Mouse (Mus musculus) stomach, embryonic 16.5 days (tissue): ENCODE data around the gene Hck. TPM values are rescaled to one million over a fixed set of nuclear protein-coding genes. Genes with fewer than 3 reads are reported as not detected.

ENCODE experiments used
- ATAC-seq: fragments of 200-750 bp; cut with Nextera tagmentation; 2 replicates; pipeline ENCODE4 v1.8.0; 2017; ENCODE audit warnings: moderate number of reproducible peaks, moderate TSS enrichment; ENCODE audit not compliant: insufficient read depth, low FRiP score
- H3K27ac ChIP-seq: fragments of 300-500 bp; sonication (generic); 2 replicates; pipeline ENCODE4 v1.5.1; 2014; ENCODE audit warnings: low read length
- H3K27me3 ChIP-seq: fragments of 300-500 bp; sonication (generic); 2 replicates; pipeline ENCODE4 v1.6.1; 2014; ENCODE audit warnings: low read length, control low read depth, mixed read lengths; ENCODE audit not compliant: control insufficient read depth, insufficient read depth
- H3K36me3 ChIP-seq: fragments of 300-500 bp; sonication (generic); 2 replicates; pipeline ENCODE4 v1.6.1; 2014; ENCODE audit warnings: low read length; ENCODE audit not compliant: control insufficient read depth, insufficient read depth
- H3K4me1 ChIP-seq: fragments of 300-500 bp; sonication (generic); 2 replicates; pipeline ENCODE4 v1.6.1; 2014; ENCODE audit warnings: low read length, control low read depth, mixed read lengths; ENCODE audit not compliant: control insufficient read depth, insufficient read depth
- H3K4me2 ChIP-seq: fragments of 300-500 bp; sonication (generic); 2 replicates; pipeline ENCODE4 v1.6.1; 2014; ENCODE audit warnings: low read depth, low read length, mixed read lengths
- H3K4me3 ChIP-seq: fragments of 300-500 bp; sonication (generic); replicated peaks from 2 replicates; pipeline ENCODE4 v1.5.1; 2014; ENCODE audit warnings: mild to moderate bottlenecking, low read length
- H3K9ac ChIP-seq: fragments of 300-500 bp; sonication (generic); 2 replicates; pipeline ENCODE4 v1.6.1; 2014; ENCODE audit warnings: low read length
- H3K9me3 ChIP-seq: fragments of 300-500 bp; sonication (generic); replicated peaks from 2 replicates; pipeline ENCODE4 v1.6.1; 2016; ENCODE audit warnings: low read length, control low read depth; ENCODE audit not compliant: control insufficient read depth
- WGBS: fragments of 180-500 bp; shearing (Covaris S2); extraction: QIAGEN DNeasy Blood & Tissue Kit; methylation state at CpG from one replicate; pipeline ENCODE4 v1.1.7; 2014; 5-methylcytosine and 5-hydroxymethylcytosine counted together
- polyA plus RNA-seq: library from polyadenylated mRNA; unstranded; fragments of >200 nt; fragmentation: Nextera tagmentation; extraction: Ambion mirVana; gene quantifications from 2 replicates; pipeline ENCODE4 v1.2.1, GENCODE M21; 2015

Gene Hck
- polyA plus RNA-seq, 1 experiment from 2014 or later = 6.2 TPM

GRCm38 (mm10) chr2:153171966-153172365 is 63.7 kb downstream of the Hck start:
- H3K36me3 ChIP-seq = no peaks in the 10 kb centered on the region
- WGBS = 88% methylated on average over 5 of the region's 5 CpGs
- H3K27ac ChIP-seq = no peak overlapping the region
- peaks cover 14% of the 10 kb centered on the region for H3K4me1 ChIP-seq
- no peaks in the 10 kb centered on the region for H3K27me3 ChIP-seq
- no peak overlapping the region for H3K4me2 ChIP-seq
- no peak for ATAC-seq
- H3K9ac ChIP-seq = no peak overlapping the region
- H3K9me3 ChIP-seq = no peaks in the 10 kb centered on the region
- no peak overlapping the region for H3K4me3 ChIP-seq

DNA sequence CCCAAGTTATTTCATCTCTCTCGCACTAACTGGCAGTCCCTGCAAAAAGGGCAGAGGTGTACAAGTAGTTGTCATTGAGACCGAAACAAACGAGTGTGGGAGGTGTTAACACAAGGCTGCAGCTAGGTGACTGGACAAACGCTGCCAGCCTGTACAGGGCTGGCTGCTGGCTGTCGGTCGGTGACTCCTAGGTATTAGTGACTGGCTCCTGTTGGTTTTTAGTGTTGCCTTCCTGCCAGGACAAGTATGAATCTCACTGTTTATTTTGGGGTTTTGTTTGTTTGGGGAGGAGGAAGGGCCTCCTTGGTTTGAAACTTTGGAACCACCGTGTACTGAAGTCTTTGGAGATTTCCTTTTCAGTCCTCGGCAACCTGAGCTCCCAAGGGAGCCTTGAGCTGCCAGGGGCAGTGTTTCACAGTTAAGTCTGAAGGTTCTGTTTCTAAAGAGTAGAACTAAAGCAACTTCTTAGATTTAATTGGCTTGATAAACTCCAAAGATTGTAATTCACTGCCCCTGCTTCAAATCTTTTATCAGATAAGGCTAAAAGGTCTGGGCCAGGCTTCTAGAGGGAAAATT is 67.8 kb downstream of the Hck start:
- WGBS = 59% methylated on average over 8 of the region's 8 CpGs
- Histone ChIP-seq H3K9me3 (no peaks in the 10 kb centered on the region), H3K4me3 (no peak overlapping the region), H3K27me3 (no peaks in the 10 kb centered on the region), H3K36me3 (no peaks in the 10 kb centered on the region), H3K4me1 (0 out of 2 replicates have a peak, but pooled peaks cover 3% of the 10 kb centered on the region), H3K27ac (no peak overlapping the region), H3K9ac (no peak overlapping the region), H3K4me2 (no peak overlapping the region)
- no peak for ATAC-seq

DNA sequence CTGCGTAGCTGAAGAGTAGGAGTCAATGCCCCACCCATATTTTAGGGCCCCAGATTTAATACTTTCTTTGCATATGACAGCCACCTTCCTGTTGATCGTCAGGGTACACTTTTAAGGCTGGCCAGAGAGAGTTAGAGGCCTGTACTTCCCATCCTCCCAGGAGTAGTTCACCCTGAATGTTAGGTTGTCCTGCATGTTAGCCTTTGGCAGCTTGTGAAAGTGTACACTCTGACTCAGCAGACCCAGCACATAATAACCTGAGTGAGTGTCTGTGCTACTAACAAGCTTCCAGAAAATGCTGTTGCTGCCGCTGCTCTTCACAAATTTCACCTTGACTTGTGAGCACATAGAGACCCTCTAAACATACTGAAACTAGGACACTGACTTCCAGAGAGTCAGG is 68.9 kb downstream of the Hck start:
- Histone ChIP-seq H3K4me2 (no peak overlapping the region), H3K27ac (no peak overlapping the region), H3K9ac (no peak overlapping the region), H3K4me3 (no peak overlapping the region), H3K4me1 (0 out of 2 replicates have a peak, but pooled peaks cover 3% of the 10 kb centered on the region), H3K9me3 (no peaks in the 10 kb centered on the region), H3K27me3 (no peaks in the 10 kb centered on the region), H3K36me3 (no peaks in the 10 kb centered on the region)
- 86% methylated on average over 3 of the region's 3 CpGs for WGBS
- no peak for ATAC-seq

DNA sequence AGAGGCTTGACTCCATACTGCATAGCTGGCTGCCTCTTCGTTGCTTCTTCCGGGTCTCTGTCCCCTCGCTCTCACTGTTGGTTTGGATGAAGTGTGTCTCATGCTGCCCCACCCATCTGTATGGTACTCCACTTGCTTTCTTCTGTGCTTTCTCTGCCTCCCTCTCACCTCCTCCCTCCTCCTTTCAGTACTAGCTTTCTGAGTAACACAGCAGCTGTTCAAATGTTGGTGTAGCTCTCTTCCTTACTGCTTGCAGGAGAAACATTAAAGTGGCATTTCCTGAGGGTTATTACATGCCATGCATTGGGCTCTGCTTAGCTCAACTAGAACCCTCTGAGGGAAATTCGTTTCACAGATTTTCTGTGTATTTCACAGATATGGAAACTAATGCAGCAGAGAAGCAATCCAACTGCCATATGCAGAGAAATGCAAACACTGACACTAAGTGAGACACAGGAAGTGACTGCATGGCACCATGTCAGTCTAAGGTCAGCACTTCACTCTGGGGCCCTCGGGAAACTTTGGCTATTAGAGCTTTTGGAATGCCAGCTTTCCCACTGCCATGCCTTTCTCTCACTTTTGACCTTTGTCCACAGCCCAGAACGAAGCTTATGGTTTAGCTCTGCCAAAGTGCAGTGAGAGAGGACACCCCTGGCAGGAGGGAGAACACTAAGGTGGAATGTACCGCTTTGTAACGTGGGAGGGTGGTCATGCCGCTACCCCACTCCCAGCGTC is 71.0 kb downstream of the Hck start:
- WGBS = 78% methylated on average over 10 of the region's 10 CpGs
- Histone ChIP-seq H3K9me3 (no peaks in the 10 kb centered on the region), H3K36me3 (no peaks in the 10 kb centered on the region), H3K9ac (no peak overlapping the region), H3K27ac (no peak overlapping the region), H3K4me1 (0 out of 2 replicates have a peak, but pooled peaks cover 3% of the 10 kb centered on the region), H3K4me3 (no peak overlapping the region), H3K4me2 (no peak overlapping the region), H3K27me3 (no peaks in the 10 kb centered on the region)
- ATAC-seq = no peak

DNA sequence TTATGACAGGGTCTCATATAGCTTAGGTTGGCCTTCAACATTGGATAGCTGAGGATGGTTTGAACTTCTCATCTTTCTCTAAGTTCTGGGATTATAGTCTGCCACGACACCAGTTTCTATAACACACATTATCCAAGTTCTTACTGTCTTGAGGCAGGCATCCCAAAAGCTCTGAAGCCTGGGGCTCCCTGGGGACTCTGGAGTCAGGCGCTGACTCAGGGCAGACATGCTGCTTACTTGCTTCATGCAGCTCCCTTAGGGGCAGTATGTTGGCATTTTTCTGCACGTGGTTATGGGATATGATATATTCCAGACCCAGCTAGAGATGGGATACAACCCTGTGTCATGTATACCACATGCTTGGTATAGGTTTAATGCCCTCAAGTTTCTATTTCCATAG is 71.7 kb downstream of the Hck start:
- no peaks in the 10 kb centered on the region for H3K36me3 ChIP-seq
- WGBS = 85% methylated on average over 3 of the region's 3 CpGs
- no peak for ATAC-seq

DNA sequence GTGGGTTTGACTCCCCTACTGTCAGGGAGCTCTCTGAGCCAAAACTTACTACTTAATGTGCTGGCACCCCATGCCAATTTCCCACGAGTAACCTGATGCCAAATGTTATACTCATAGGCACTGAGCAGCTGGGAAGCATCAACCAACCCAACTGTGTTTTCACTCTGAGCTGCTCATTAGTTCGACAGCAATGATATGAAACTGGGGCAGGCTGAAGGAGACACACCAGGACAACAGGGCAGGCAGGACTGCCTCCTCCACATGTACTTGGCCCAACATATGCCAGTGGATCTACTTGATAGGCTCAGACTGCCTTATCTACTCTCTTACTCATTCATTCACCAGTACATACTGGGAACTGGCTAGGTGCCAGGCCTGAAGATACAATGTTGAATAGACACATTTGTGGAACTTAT is 77.9 kb downstream of the Hck start:
- 57% methylated on average over 2 of the region's 2 CpGs for WGBS
- Histone ChIP-seq H3K4me3 (no peak overlapping the region), H3K36me3 (peaks cover 18% of the 10 kb centered on the region), H3K9ac (no peak overlapping the region), H3K4me1 (no peaks in the 10 kb centered on the region), H3K27ac (no peak overlapping the region), H3K9me3 (no peaks in the 10 kb centered on the region), H3K4me2 (no peak overlapping the region), H3K27me3 (no peaks in the 10 kb centered on the region)
- peak; percentile 53; the same call in 1 of the 2 replicates for ATAC-seq

More for the DNA sequence above, 71.7 kb downstream of the Hck start:
- Histone ChIP-seq H3K9me3 (no peaks in the 10 kb centered on the region), H3K4me1 (0 out of 2 replicates have a peak, but pooled peaks cover 3% of the 10 kb centered on the region), H3K27me3 (no peaks in the 10 kb centered on the region), H3K9ac (no peak overlapping the region), H3K4me2 (no peak overlapping the region), H3K4me3 (no peak overlapping the region), H3K27ac (no peak overlapping the region)

DNA sequence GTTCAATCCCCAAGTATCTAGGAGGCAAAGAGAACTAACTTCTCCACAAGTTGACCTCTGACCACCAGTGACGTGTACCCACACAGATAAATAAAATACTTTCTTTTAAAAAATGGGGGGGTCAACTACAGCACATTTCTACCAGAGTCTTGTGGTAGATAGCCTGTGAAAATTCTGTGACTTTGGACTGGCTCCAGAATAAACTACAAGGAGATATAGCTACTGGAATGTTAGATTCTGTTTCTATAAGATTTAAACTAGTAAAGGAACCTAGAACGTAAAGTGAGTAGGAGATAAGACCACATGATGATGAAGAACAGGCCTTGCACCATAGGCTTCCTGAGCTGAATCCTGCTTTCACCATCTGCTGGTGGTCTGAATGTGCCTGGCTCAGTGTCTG is 79.6 kb downstream of the Hck start:
- H3K4me3 ChIP-seq = no peak overlapping the region
- WGBS = 87% methylated on average over 2 of the region's 2 CpGs
- no peak overlapping the region for H3K9ac ChIP-seq
- ATAC-seq = no peak
- H3K36me3 ChIP-seq = peaks cover 21% of the 10 kb centered on the region
- no peak overlapping the region for H3K4me2 ChIP-seq
- H3K9me3 ChIP-seq = no peaks in the 10 kb centered on the region
- no peaks in the 10 kb centered on the region for H3K27me3 ChIP-seq
- no peaks in the 10 kb centered on the region for H3K4me1 ChIP-seq
- no peak overlapping the region for H3K27ac ChIP-seq

DNA sequence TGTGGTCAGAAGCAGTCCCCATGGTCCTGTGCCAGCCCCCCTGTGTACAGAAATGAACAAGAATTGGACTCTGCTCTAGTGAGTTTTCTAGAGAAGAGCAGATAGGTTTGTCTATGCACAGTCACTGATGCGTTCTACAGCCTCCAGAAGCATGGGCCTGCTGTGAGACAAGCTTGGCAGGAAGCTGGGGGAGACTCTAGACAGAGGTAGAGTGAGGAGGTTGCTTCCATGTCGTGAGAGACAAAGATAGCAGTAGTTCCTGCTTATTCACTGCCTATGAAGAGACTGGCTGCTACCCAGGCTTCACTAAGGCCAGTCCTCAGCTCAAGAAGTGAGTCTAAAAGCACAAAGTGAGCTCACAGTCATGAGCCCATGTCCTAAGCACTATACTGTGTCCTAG is 83.0 kb downstream of the Hck start:
- H3K27ac ChIP-seq = no peak overlapping the region
- no peaks in the 10 kb centered on the region for H3K4me1 ChIP-seq
- H3K9me3 ChIP-seq = no peaks in the 10 kb centered on the region
- no peak overlapping the region for H3K9ac ChIP-seq
- ATAC-seq = no peak
- 69% methylated on average over 2 of the region's 2 CpGs for WGBS
- H3K4me2 ChIP-seq = no peak overlapping the region
- no peak overlapping the region for H3K4me3 ChIP-seq
- no peaks in the 10 kb centered on the region for H3K27me3 ChIP-seq
- H3K36me3 ChIP-seq = peaks cover 38% of the 10 kb centered on the region

DNA sequence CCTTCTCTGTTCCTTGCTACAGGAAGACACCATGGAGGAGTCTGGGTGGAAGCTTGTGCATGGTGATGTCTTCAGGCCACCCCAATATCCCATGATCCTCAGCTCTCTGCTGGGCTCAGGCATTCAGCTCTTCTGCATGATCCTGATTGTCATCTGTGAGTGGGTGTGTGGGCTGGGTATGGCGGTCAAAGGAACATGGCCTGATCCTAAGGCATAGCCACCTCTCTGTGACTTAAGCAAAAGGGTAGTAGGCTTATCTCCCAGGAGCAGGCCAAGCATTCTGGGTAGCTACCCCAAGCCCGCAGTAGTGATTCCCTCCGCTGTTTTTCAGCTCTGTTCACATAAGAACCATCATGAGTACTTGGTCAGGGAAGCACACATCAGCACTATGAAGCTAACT is 86.0 kb downstream of the Hck start:
- H3K9me3 ChIP-seq = no peaks in the 10 kb centered on the region
- no peak overlapping the region for H3K9ac ChIP-seq
- peaks cover 35% of the 10 kb centered on the region for H3K36me3 ChIP-seq
- H3K4me1 ChIP-seq = no peaks in the 10 kb centered on the region
- no peaks in the 10 kb centered on the region for H3K27me3 ChIP-seq
- no peak overlapping the region for H3K4me2 ChIP-seq
- no peak overlapping the region for H3K4me3 ChIP-seq
- WGBS = 97% methylated on average over 3 of the region's 3 CpGs
- no peak for ATAC-seq
- H3K27ac ChIP-seq = no peak overlapping the region
